Mouse (Mus musculus) cortical plate, adult 2 months (tissue): ENCODE measurements around the gene Ltf.

ENCODE experiments used
- CTCF ChIP-seq: fragments of 200-500 bp; IDR thresholded peaks from 2 replicates; pipeline ENCODE4 v1.5.1; 2011; ENCODE audit warnings: mild to moderate bottlenecking, control low read depth, low read length; ENCODE audit not compliant: insufficient read depth; ENCODE audit errors: extremely low read depth
- POLR2A ChIP-seq: fragments of 200-500 bp; IDR thresholded peaks from 2 replicates; pipeline ENCODE4 v1.6.1; 2011; ENCODE audit warnings: mild to moderate bottlenecking, low read length, control low read depth; ENCODE audit not compliant: insufficient read depth; ENCODE audit errors: extremely low read depth

DNA sequence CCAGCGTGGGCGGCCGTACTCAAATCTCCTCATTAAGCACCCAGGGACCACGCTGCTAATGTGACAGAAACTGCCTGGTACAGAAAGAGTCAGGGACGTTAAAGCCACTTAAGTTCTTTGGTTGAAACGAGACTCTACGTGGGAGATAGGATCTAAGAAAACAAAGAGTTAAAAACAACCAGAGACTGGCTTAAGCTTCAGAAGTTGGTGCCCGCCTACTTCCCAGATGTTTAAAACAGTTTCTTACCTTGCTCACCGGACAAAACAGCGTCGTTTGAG lies 37.4 kb downstream of the Ltf start:
- TF ChIP-seq CTCF (no peak), POLR2A (no peak)
